Mouse (Mus musculus) CH12.LX (cell line): ENCODE measurements at regions not wholly inside any gene's neighbourhood (a gene's known extent, or its start where the extent isn't known, plus 50 kb on each side); places are given as distances from the start of the nearest gene placed in this dataset.

Experiments used
- DNase-seq: peaks from one replicate; pipeline ENCODE4 v3.0.0-alpha.2; 2013; ENCODE audit errors: extremely low read depth
- H3K27ac ChIP-seq: 2 replicates; pipeline ENCODE4 v1.5.1; 2012; ENCODE audit warnings: low read depth, mild to moderate bottlenecking, control low read depth, moderate library complexity; ENCODE audit not compliant: insufficient read depth
- H3K27me3 ChIP-seq: replicated peaks from 2 replicates; pipeline ENCODE3; 2012; ENCODE audit warnings: inconsistent platforms
- H3K36me3 ChIP-seq, 2 experiments: replicated peaks in 1 of 2; 2 replicates each; pipeline versions ENCODE3 to v1.6.1; 2012; ENCODE audit warnings: inconsistent platforms in 1 of 2, low read length in 1 of 2, mild to moderate bottlenecking in 1 of 2, mixed read lengths in 1 of 2, moderate library complexity in 1 of 2; ENCODE audit not compliant: control insufficient read depth in 1 of 2, insufficient read depth in 1 of 2
- H3K4me1 ChIP-seq, 2 experiments: 2 replicates each; pipeline ENCODE4 v1.6.1; 2012; ENCODE audit warnings: inconsistent platforms in 1 of 2, moderate library complexity in 1 of 2; ENCODE audit not compliant: insufficient read depth in 2 of 2, control insufficient read depth in 1 of 2
- H3K4me2 ChIP-seq: 2 replicates; pipeline ENCODE4 v1.6.1; 2012; ENCODE audit warnings: low read depth, mild to moderate bottlenecking, control low read depth; ENCODE audit not compliant: poor library complexity, insufficient read depth, severe bottlenecking
- H3K4me3 ChIP-seq, 3 experiments: fragments of 150-350 bp in 1 of 3; sonication (generic) in 1 of 3; replicated peaks in 1 of 3; 2 replicates each; pipeline versions ENCODE3 to v1.5.1; 2011 to 2012; ENCODE audit warnings: low read depth in 2 of 3, low read length in 2 of 3, mild to moderate bottlenecking in 2 of 3, moderate library complexity in 2 of 3, control low read depth in 1 of 3, improper control_type of control experiment in 1 of 3, inconsistent platforms in 1 of 3, mixed read lengths in 1 of 3; ENCODE audit not compliant: poor library complexity in 1 of 3
- H3K79me2 ChIP-seq: replicated peaks from 2 replicates; pipeline ENCODE4 v1.6.1; 2012; ENCODE audit warnings: mild to moderate bottlenecking, moderate library complexity; ENCODE audit not compliant: control insufficient read depth, poor library complexity, insufficient read depth, severe bottlenecking; ENCODE audit errors: extremely low read depth
- H3K9ac ChIP-seq: 2 replicates; pipeline ENCODE4 v1.6.1; 2012; ENCODE audit warnings: low read depth, mild to moderate bottlenecking, control low read depth, moderate library complexity; ENCODE audit not compliant: insufficient read depth
- H3K9me3 ChIP-seq: replicated peaks from 2 replicates; pipeline ENCODE3; 2012; ENCODE audit warnings: low read length, inconsistent platforms, mixed read lengths
- BHLHE40 ChIP-seq: IDR thresholded peaks from 2 replicates; pipeline ENCODE4 v1.6.1; 2011; ENCODE audit warnings: mild to moderate bottlenecking, low read depth, low read length, improper control_type of control experiment
- ELF1 ChIP-seq: IDR thresholded peaks from 2 replicates; pipeline ENCODE4 v1.6.1; 2014; ENCODE audit warnings: low read depth, mild to moderate bottlenecking, inconsistent platforms, low read length, improper control_type of control experiment
- EP300 ChIP-seq: IDR thresholded peaks from 2 replicates; pipeline ENCODE4 v1.6.1; 2011; ENCODE audit warnings: low read length, improper control_type of control experiment
- GABPA ChIP-seq: IDR thresholded peaks from 2 replicates; pipeline ENCODE4 v1.6.1; 2012; ENCODE audit warnings: low read depth, low read length, improper control_type of control experiment, inconsistent platforms; ENCODE audit not compliant: insufficient replicate concordance
- HCFC1 ChIP-seq: IDR thresholded peaks from 2 replicates; pipeline ENCODE4 v1.6.1; 2012; ENCODE audit warnings: low read depth, mild to moderate bottlenecking, inconsistent platforms, low read length, improper control_type of control experiment
- IRF4 ChIP-seq: IDR thresholded peaks from 2 replicates; pipeline ENCODE4 v1.6.1; 2014; ENCODE audit warnings: low read depth, mild to moderate bottlenecking, inconsistent platforms, low read length, improper control_type of control experiment
- JUND ChIP-seq: conservative IDR thresholded peaks from 2 replicates; pipeline ENCODE4 v1.6.1; 2011; ENCODE audit warnings: low read depth, low read length, improper control_type of control experiment
- MAX ChIP-seq: IDR thresholded peaks from 2 replicates; pipeline ENCODE4 v1.6.1; 2011; ENCODE audit warnings: low read length, improper control_type of control experiment
- MAZ ChIP-seq: IDR thresholded peaks from 2 replicates; pipeline ENCODE4 v1.6.1; 2012; ENCODE audit warnings: low read depth, mild to moderate bottlenecking, inconsistent platforms, low read length, improper control_type of control experiment, moderate library complexity
- MXI1 ChIP-seq: IDR thresholded peaks from 2 replicates; pipeline ENCODE4 v1.6.1; 2011; ENCODE audit warnings: mild to moderate bottlenecking, low read depth, low read length, improper control_type of control experiment
- MYC ChIP-seq: IDR thresholded peaks from 2 replicates; pipeline ENCODE4 v1.6.1; 2011; ENCODE audit warnings: low read depth, mild to moderate bottlenecking, improper control_type of control experiment, low read length
- NELFE ChIP-seq: IDR thresholded peaks from 2 replicates; pipeline ENCODE4 v1.6.1; 2011; ENCODE audit warnings: low read depth, low read length, improper control_type of control experiment
- NRF1 ChIP-seq: IDR thresholded peaks from 2 replicates; pipeline ENCODE4 v1.6.1; 2014; ENCODE audit warnings: low read depth, mild to moderate bottlenecking, inconsistent platforms, low read length, improper control_type of control experiment, moderate library complexity
- PAX5 ChIP-seq: IDR thresholded peaks from 2 replicates; pipeline ENCODE4 v1.6.1; 2012; ENCODE audit warnings: low read length, inconsistent platforms, mixed read lengths
- POLR2AphosphoS2 ChIP-seq: IDR thresholded peaks from 2 replicates; pipeline ENCODE4 v1.6.1; 2011; ENCODE audit warnings: low read depth, low read length, improper control_type of control experiment
- RAD21 ChIP-seq: IDR thresholded peaks from 2 replicates; pipeline ENCODE4 v1.6.1; 2011; ENCODE audit warnings: low read depth, mild to moderate bottlenecking, low read length, improper control_type of control experiment, moderate library complexity
- SIN3A ChIP-seq: IDR thresholded peaks from 2 replicates; pipeline ENCODE4 v1.6.1; 2012; ENCODE audit warnings: low read length, improper control_type of control experiment, inconsistent platforms
- SMC3 ChIP-seq: IDR thresholded peaks from 2 replicates; pipeline ENCODE4 v1.6.1; 2011; ENCODE audit warnings: low read depth, low read length, improper control_type of control experiment
- TBP ChIP-seq: conservative IDR thresholded peaks from 2 replicates; pipeline ENCODE4 v1.6.1; 2011; ENCODE audit warnings: low read depth, low read length, improper control_type of control experiment
- UBTF ChIP-seq: IDR thresholded peaks from 2 replicates; pipeline ENCODE4 v1.6.1; 2012; ENCODE audit warnings: low read depth, mild to moderate bottlenecking, inconsistent platforms, low read length, improper control_type of control experiment, moderate library complexity
- ZKSCAN1 ChIP-seq: IDR thresholded peaks from 2 replicates; pipeline ENCODE4 v1.6.1; 2012; ENCODE audit warnings: low read depth, inconsistent platforms, low read length, improper control_type of control experiment, borderline replicate concordance
- ZMIZ1 ChIP-seq: IDR thresholded peaks from 2 replicates; pipeline ENCODE4 v1.6.1; 2012; ENCODE audit warnings: low read depth, mild to moderate bottlenecking, inconsistent platforms, low read length, improper control_type of control experiment
- ZNF384 ChIP-seq: IDR thresholded peaks from 2 replicates; pipeline ENCODE4 v1.6.1; 2012; ENCODE audit warnings: low read depth, low read length, improper control_type of control experiment, inconsistent platforms
- dilution Hi-C: fragments of 300-500 bp; cut with MboI; formaldehyde crosslinking; loops from 2 replicates; pipeline ENCODE4 v1.14.3; 2020; ENCODE audit warnings: low sequenced_read_pairs; ENCODE audit not compliant: extremely low pct_unique_long_range_greater_than_20kb, extremely low pct_ligation_motif_present
- in situ Hi-C: fragments of 300-500 bp; cut with MboI; formaldehyde crosslinking; loops from 3 replicates; pipeline ENCODE4 v1.14.3; 2019; ENCODE audit warnings: low sequenced_read_pairs, low pct_ligation_motif_present, low pct_unique_long_range_greater_than_20kb, mixed read lengths

DNA sequence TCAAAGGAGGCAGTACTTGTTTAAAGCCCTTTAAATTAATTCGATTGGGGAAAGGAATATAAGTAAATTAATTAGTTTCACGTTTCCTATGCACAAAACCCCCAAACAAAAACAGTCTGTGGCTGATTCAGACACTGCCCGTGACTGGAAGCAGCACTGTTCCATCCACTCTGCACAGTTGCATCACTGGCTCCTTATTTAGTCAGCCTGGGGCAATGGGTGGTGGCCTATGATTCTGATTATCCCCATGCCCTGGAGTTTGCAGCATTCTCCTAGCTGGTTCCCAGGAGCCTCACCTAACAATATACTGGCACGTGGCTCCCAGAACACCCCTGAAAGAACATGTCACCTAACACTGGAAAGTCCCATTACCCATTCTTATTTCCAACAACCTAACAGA, 99.6 kb upstream of the Fam78b start:
- no peak overlapping the region for H3K4me2 ChIP-seq
- H3K9me3 ChIP-seq, result no peaks in the 10 kb centered on the region
- in situ Hi-C loops, result no loop called here
- TF ChIP-seq EP300 (no peak), PAX5 (no peak)
- no peak overlapping the region for H3K27ac ChIP-seq
- no peak overlapping the region for H3K4me3 ChIP-seq
- dilution Hi-C loops, result no loop called here
- no peak overlapping the region for H3K9ac ChIP-seq
- no peak for DNase-seq
- H3K79me2 ChIP-seq, result no peaks in the 10 kb centered on the region
- peaks cover 49% of the 10 kb centered on the region for H3K27me3 ChIP-seq
- no peaks in the 10 kb centered on the region for H3K36me3 ChIP-seq
- no peaks in the 10 kb centered on the region for H3K4me1 ChIP-seq

DNA sequence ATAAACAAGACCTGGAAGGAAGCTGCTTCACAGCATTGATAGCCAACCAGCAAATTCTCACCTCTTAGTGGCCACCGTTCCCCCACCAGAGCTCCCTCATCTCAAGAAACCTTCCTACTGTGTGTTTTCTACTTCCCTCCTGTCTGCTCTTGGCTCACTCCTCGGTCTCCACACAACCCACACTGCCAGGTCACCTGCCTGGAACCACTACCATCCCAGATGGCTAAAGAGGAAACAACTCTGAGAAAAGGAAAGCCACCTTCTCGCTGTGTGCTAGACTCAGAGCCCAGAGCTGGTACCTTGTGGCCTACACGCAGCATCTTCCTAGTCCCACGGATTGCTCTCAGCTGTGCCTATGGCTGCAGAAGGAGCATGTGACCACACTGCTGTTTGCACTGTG, 97.8 kb upstream of the Fam78b start:
- dilution Hi-C loops (no loop called here), in situ Hi-C loops (no loop called here)
- H3K79me2 ChIP-seq, result no peaks in the 10 kb centered on the region
- no peak for DNase-seq
- TF ChIP-seq ZKSCAN1 (no peak), ZNF384 (no peak), MXI1 (no peak), MAX (no peak), GABPA (no peak), MAZ (no peak), EP300 (no peak), ZMIZ1 (no peak), NELFE (no peak), SMC3 (no peak), NRF1 (no peak), MYC (no peak), UBTF (no peak), PAX5 (no peak), BHLHE40 (no peak)
- H3K27ac ChIP-seq, result no peak overlapping the region
- no peak overlapping the region for H3K4me3 ChIP-seq
- H3K4me2 ChIP-seq, result no peak overlapping the region
- peaks cover 61% of the 10 kb centered on the region for H3K27me3 ChIP-seq
- no peaks in the 10 kb centered on the region for H3K4me1 ChIP-seq
- no peaks in the 10 kb centered on the region for H3K36me3 ChIP-seq
- H3K9me3 ChIP-seq, result no peaks in the 10 kb centered on the region
- no peak overlapping the region for H3K9ac ChIP-seq

DNA sequence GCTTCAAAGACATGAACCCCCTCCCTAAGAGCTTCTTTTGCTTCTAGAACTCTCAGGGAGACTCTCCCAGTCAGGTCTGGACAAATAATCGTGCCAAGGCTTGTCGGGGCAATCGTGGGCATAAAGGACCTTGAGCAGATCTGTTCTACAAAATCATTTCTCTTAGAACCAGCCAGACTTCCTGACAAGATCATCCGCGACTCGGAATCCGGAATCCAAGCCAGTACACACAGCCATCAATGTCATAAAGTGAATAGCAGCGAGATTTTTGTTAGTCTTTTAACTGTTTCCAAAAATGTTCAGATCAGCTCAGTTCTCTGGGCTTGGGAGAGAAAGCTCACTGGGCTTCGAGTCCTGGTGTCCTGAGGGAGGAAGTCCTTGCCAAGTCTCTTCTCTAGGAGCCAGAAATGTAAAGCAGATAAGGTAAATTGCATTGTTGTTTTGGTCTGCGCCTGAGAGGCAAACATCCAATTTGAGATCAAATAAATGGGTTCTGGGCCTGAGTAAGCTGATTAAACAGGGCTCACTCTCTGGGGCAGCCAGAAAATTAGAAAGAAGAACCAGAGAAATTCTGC, 92.9 kb upstream of the Fam78b start:
- Histone ChIP-seq H3K27me3 (peaks cover 47% of the 10 kb centered on the region), H3K9ac (no peak overlapping the region), H3K4me1 (no peaks in the 10 kb centered on the region), H3K4me2 (no peak overlapping the region), H3K27ac (no peak overlapping the region), H3K36me3 (no peaks in the 10 kb centered on the region), H3K9me3 (no peaks in the 10 kb centered on the region), H3K79me2 (no peaks in the 10 kb centered on the region), H3K4me3 (no peak overlapping the region)
- TF ChIP-seq HCFC1 (no peak), BHLHE40 (no peak), NRF1 (no peak), GABPA (no peak), TBP (no peak), RAD21 (no peak), IRF4 (no peak), JUND (no peak), POLR2AphosphoS2 (no peak), SIN3A (no peak), ELF1 (no peak), UBTF (no peak)
- DNase-seq, result no peak
- dilution Hi-C loops, result no loop called here
- in situ Hi-C loops, result no loop called here
